Mouse (Mus musculus) lung, postnatal 0 days (tissue): ENCODE data around the gene Serinc1. TPM values are rescaled to one million over a fixed set of nuclear protein-coding genes. Genes with fewer than 3 reads are reported as not detected.

ENCODE experiments used
- ATAC-seq: fragments of 200-750 bp; cut with Nextera tagmentation; 2 replicates; pipeline ENCODE4 v1.8.0; 2017; ENCODE audit warnings: moderate library complexity
- DNase-seq: peaks from one replicate; pipeline ENCODE4 v3.0.0-alpha.2; 2016; ENCODE audit warnings: low spot score
- H3K27ac ChIP-seq: fragments of 300-500 bp; sonication (generic); 2 replicates; pipeline ENCODE4 v1.5.1; 2014; ENCODE audit warnings: antibody characterized with exemption, mild to moderate bottlenecking, low read length, mixed read lengths
- H3K27me3 ChIP-seq: fragments of 300-500 bp; sonication (generic); replicated peaks from 2 replicates; pipeline ENCODE4 v1.6.1; 2014; ENCODE audit warnings: low read length, mixed read lengths; ENCODE audit not compliant: insufficient read depth
- H3K36me3 ChIP-seq: fragments of 300-500 bp; sonication (generic); 2 replicates; pipeline ENCODE4 v1.6.1; 2014; ENCODE audit warnings: low read length, mixed read lengths; ENCODE audit not compliant: insufficient read depth
- H3K4me1 ChIP-seq: fragments of 300-500 bp; sonication (generic); 2 replicates; pipeline ENCODE4 v1.6.1; 2014; ENCODE audit warnings: antibody characterized with exemption, low read depth, low read length, mixed read lengths; ENCODE audit not compliant: insufficient read depth
- H3K4me2 ChIP-seq: fragments of 300-500 bp; sonication (generic); replicated peaks from 2 replicates; pipeline ENCODE4 v1.6.1; 2014; ENCODE audit warnings: low read depth, mild to moderate bottlenecking, low read length, moderate library complexity, mixed read lengths
- H3K4me3 ChIP-seq: fragments of 300-500 bp; sonication (generic); 2 replicates; pipeline ENCODE4 v1.5.1; 2014; ENCODE audit warnings: low read depth, low read length
- H3K9ac ChIP-seq: fragments of 300-500 bp; sonication (generic); replicated peaks from 2 replicates; pipeline ENCODE4 v1.6.1; 2014; ENCODE audit warnings: low read depth, mild to moderate bottlenecking
- H3K9me3 ChIP-seq: fragments of 300-500 bp; sonication (generic); 2 replicates; pipeline ENCODE4 v1.6.1; 2016; ENCODE audit warnings: low read length, mixed read lengths
- CTCF ChIP-seq: IDR thresholded peaks from 2 replicates; pipeline ENCODE4 v1.5.1; 2016; ENCODE audit warnings: antibody characterized with exemption, mild to moderate bottlenecking
- EP300 ChIP-seq: IDR thresholded peaks from 2 replicates; pipeline ENCODE4 v1.6.1; 2016; ENCODE audit warnings: antibody characterized with exemption, mild to moderate bottlenecking, control low read depth
- WGBS: fragments of 180-500 bp; shearing (Covaris S2); extraction: QIAGEN DNeasy Blood & Tissue Kit; methylation state at CpG from one replicate; pipeline ENCODE4 v1.1.7; 2014; 5-methylcytosine and 5-hydroxymethylcytosine counted together
- polyA plus RNA-seq: library from polyadenylated mRNA; unstranded; fragments of >200 nt; fragmentation: Nextera tagmentation; extraction: Ambion mirVana; gene quantifications from 2 replicates; pipeline ENCODE4 v1.2.1, GENCODE M21; 2015

Serinc1 gene
- 147 and 155 TPM in 2 replicates for polyA plus RNA-seq

DNA sequence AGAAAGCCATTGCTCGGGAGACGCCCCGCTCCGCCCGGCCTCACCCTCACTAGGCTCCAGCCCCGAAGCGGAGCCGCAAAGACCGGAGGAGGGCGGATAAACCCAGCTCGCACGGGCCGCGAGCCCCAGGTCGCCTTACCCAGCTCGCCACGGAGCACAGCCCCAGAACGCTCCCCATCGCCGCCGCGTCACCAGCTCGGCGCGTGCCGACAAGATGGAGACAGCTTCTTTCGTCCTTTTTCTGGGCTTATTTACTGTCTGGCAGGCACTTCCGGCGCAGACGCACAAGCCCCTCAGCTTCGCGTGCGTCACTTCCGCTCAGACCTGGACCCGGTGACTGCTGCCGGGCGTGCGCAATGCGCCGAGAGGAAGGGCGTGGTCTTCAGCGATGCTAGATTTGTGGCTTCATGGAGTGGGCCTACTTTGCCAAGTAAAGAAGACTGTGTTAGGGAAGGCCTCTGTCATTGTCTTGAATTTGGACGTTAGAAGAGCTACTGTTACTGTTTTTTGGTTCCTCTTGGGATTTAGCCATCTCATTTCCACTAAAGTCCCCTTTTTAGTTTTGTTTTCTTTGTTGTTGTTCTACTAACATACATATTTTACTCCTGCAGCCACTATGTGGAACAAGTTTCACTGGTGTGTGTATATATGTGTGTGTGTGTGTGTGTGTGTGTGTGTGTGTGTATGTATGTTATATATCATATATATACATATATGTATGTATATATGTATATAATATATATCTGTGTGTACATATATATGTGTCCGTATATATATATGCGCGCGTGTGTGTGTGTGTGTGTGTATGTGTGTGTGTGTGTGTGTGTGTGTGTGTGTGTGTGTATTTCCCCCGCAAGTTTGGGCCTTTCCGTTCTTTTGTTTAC lies at the start of gene Serinc1:
Serinc1 (minus strand) TSS at position 313 of the 884 bp plus-strand sequence.
- Histone ChIP-seq H3K27me3 (no peaks in the 10 kb centered on the region), H3K27ac (peak within 1 kb of the TSS; percentile 94), H3K4me3 (peak within 1 kb of the TSS; percentile 95), H3K4me2 (peak within 1 kb of the TSS; percentile 68), H3K36me3 (no peaks in the 10 kb centered on the region), H3K9ac (peak within 1 kb of the TSS; percentile 92), H3K4me1 (no peaks in the 10 kb centered on the region; the same call in 1 of the 2 replicates), H3K9me3 (no peaks in the 10 kb centered on the region)
- ATAC-seq (peak; percentile 100), DNase-seq (peak; percentile 98)
- TF ChIP-seq EP300 = no peak
- 13% methylated on average over 48 of the region's 49 CpGs for WGBS

DNA sequence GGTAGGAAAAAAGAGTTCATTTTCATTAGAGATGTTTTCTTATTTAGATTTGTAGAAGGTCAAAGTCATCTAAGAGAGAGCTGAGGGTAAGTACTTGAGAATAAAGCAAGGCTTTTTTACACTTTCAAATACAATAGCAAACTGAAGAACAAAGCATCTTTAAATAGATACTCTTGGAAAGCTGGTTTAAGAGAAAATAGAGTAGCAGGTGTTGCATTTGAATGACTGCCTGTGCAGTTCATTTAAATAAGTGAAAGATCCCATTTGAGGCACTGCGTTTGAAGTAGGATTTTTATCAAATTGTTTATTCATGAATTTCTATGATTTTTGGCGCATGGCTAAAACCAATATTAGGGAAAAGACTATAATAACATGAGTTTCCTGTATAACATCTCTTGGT lies 44.4 kb upstream of the Serinc1 start:
- TF ChIP-seq EP300 (no peak), CTCF (no peak)
- Histone ChIP-seq H3K27me3 (no peaks in the 10 kb centered on the region), H3K4me1 (no peaks in the 10 kb centered on the region), H3K27ac (no peak overlapping the region), H3K9ac (no peak overlapping the region), H3K4me2 (no peak overlapping the region), H3K4me3 (no peak overlapping the region), H3K36me3 (no peaks in the 10 kb centered on the region), H3K9me3 (no peaks in the 10 kb centered on the region)
- DNase-seq = no peak
- no peak for ATAC-seq
- WGBS = 64% methylated on average over 2 of the region's 2 CpGs

DNA sequence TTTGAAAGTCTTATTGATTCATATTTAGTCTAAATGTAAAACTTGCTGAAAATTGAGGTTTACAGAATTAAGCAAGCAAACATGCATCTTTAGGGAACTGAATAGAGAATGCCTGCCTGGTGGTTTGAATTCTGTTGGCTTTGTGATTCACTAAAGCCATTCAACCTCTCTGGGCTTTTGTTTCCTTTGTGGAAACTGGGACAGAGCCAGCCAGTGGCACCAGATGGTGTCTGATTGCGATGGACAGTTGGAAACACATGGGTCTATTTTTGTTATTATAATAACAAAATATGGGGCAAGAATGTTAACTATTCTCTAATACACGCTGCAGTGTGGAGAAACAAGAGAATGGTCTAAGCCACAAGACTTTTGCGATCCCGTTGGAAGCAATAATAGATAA lies 39.8 kb upstream of the Serinc1 start:
- Histone ChIP-seq H3K4me3 (no peak overlapping the region), H3K4me1 (no peaks in the 10 kb centered on the region), H3K4me2 (no peak overlapping the region), H3K9ac (no peak overlapping the region), H3K27me3 (no peaks in the 10 kb centered on the region), H3K36me3 (no peaks in the 10 kb centered on the region), H3K9me3 (no peaks in the 10 kb centered on the region), H3K27ac (no peak overlapping the region)
- no peak for ATAC-seq
- TF ChIP-seq CTCF = no peak
- TF ChIP-seq EP300 = no peak
- 62% methylated on average over 4 of the region's 4 CpGs for whole genome bisulfite sequencing
- DNase-seq = no peak

DNA sequence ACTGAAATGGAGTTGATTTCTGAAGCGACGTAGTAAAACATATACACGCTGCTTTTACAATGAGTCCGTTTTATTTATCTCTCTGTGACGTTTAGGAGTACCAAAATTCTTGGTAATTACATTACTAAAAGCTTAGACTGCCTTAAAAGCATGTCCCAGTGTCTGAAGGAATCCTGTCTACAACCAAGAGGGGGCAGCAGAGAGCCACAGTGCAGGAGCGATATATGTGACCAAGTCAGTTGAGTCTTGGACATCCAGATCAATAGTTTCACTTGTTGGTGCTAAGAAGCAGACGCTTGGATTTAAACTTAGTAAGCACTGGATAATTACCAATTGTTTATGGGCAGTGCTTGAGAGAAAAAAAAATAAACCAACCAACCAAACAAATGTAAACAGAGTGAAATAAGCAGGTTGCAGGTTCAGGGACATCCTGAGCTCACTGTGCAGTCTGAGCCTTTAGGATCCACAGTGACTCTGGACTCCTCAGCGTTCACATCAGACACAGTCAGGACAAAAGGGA lies 38.9 kb upstream of the Serinc1 start:
- 36% methylated on average over 8 of the region's 8 CpGs for WGBS
- no peak overlapping the region for H3K4me2 ChIP-seq
- TF ChIP-seq EP300 (no peak), CTCF (peak; percentile 76)
- no peak for ATAC-seq
- H3K4me1 ChIP-seq = no peaks in the 10 kb centered on the region
- H3K27me3 ChIP-seq = no peaks in the 10 kb centered on the region
- H3K27ac ChIP-seq = no peak overlapping the region
- no peak overlapping the region for H3K9ac ChIP-seq
- no peak overlapping the region for H3K4me3 ChIP-seq
- no peaks in the 10 kb centered on the region for H3K9me3 ChIP-seq
- DNase-seq = peak; percentile 30
- no peaks in the 10 kb centered on the region for H3K36me3 ChIP-seq

DNA sequence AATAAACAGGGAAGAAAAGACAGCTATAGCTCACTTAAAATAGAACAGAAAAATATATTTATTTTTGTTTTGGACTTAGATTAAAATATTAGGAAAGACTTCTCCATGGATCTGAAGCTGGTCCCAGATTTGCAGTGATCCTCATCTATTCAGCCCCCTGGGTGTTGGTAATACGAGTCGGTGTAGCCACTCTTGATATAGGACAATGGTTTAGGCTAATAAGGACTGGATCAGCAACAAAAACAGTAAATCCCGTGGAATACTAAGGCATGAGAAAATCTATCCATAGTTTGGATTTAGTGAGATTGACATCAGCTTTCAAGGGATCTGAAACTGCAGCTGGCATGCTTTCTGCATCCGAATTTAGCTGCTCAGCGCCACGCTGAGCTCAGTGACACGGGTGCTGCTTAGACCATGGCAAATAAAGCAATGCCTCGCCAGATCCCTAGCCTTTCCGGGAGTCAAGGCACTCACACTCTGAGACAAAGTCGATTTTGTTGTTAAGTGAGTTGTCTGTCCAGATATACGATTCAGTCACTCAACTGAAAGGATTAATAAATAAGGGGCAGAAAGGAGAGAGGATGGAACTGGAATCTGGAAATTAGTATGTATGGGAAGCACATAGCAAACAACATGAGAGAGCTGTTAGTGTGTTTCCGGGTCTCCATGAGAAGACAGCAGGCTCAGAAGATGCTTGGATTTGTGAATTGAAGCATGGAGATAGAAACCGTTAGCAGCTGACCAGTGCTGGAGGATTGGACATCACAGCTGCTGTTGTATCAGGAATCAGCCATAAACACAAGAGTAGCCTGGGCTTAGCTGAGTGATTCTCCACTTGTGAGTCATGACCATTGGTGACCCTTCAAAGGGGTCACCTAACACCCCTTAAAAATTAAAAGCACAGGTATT lies 36.9 kb upstream of the Serinc1 start:
- H3K27ac ChIP-seq = no peak overlapping the region
- TF ChIP-seq EP300 (no peak), CTCF (no peak)
- H3K4me3 ChIP-seq = no peak overlapping the region
- H3K36me3 ChIP-seq = no peaks in the 10 kb centered on the region
- H3K4me2 ChIP-seq = no peak overlapping the region
- no peaks in the 10 kb centered on the region for H3K27me3 ChIP-seq
- no peak for DNase-seq
- ATAC-seq = no peak
- H3K4me1 ChIP-seq = no peaks in the 10 kb centered on the region
- H3K9ac ChIP-seq = no peak overlapping the region
- WGBS = 70% methylated on average over 13 of the region's 13 CpGs
- no peaks in the 10 kb centered on the region for H3K9me3 ChIP-seq

DNA sequence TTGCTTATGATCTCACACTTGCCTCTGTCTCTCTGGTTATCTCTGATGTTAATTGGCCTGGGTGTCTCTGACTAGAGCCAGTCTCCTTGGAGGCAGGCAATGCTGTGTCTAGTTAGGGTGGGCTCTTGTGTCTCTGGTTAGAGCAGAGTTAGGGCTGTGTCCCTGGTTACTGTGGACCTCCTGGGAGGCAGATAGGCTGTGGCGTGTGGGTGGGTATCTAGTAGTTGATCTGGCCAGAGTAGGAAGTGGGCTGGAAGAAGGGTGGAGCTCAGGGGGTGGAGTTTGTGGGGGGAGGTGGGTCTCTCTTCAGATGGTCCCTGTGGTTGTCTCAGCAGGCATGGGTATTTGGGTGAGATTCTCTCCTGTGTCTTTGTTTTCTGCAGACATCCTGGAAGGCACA lies 33.9 kb upstream of the Serinc1 start:
- Histone ChIP-seq H3K4me3 (no peak overlapping the region), H3K36me3 (no peaks in the 10 kb centered on the region), H3K9me3 (no peaks in the 10 kb centered on the region), H3K4me2 (no peak overlapping the region), H3K27ac (no peak overlapping the region), H3K27me3 (no peaks in the 10 kb centered on the region), H3K4me1 (no peaks in the 10 kb centered on the region), H3K9ac (no peak overlapping the region)
- ATAC-seq = no peak
- 33% methylated on average over 1 of the region's 1 CpGs for WGBS
- TF ChIP-seq EP300 = no peak
- no peak for TF ChIP-seq CTCF
- no peak for DNase-seq
